Mouse (Mus musculus): Measurements from ENCODE around the gene Rps3a1. TPM values are rescaled to one million over a fixed set of nuclear protein-coding genes. Genes with fewer than 3 reads are reported as not detected.

Rps3a1 gene
- polyA plus RNA-seq, 1 experiment = 396 TPM

DNA sequence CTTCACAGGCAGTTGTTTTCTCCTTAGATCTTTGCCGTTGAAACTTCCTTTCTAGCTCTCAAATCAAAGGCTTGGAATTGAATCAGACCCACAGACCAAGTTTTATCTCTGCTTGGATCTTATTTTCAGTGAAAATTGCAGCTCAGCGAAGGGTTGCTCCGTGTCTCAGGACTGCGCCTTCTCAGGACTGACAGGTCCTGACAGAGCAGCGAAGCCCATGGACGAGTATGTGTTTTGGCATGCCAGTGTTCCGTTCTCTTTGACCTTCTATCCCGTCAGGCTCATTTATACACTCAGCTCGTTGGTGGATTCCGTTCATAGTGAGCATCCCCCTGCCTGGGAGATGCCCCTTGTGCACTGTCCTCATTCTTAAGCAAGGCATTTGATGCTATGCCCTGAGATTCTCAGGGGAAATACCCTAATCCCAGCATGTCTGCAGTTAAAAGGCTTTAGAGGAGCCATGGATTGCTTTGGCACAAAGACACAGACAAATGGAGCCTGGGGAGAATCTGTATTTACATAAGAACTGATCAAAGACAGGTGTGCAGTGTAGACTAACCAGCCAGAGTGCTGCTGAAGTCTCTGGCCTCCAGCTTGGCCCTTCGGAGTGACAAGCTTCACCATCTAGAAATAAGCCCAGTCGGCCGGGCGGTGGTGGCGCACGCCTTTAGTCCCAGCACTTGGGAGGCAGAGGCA, 23.1 kb downstream of the Rps3a1 start:
- Histone ChIP-seq H3K4me1 (replicated peaks; ENCODE audit: control insufficient read depth, insufficient read depth, low read length) (no peaks in the 10 kb centered on the region), H3K27ac (ENCODE audit: control insufficient read depth, insufficient read depth, low read length) (no peak overlapping the region), H3K36me3 (ENCODE audit: control insufficient read depth, insufficient read depth, low read length) (no peaks in the 10 kb centered on the region), H3K4me3 (ENCODE audit: control insufficient read depth, insufficient read depth, low read length) (no peak overlapping the region), H3K27me3 (ENCODE audit: control insufficient read depth, insufficient read depth, low read length) (no peaks in the 10 kb centered on the region)
- DNase-seq = no peak
- TF ChIP-seq POLR2A (IDR thresholded peaks at IDR 0.05; ENCODE audit: control insufficient read depth, extremely low read depth, insufficient read depth, low read length, poor library complexity) (no peak), CTCF (IDR thresholded peaks at IDR 0.05; ENCODE audit: borderline replicate concordance, control insufficient read depth, extremely low read depth, insufficient read depth, low read length, poor library complexity) (no peak)
- 78% methylated on average over 16 of the region's 16 CpGs for WGBS

DNA sequence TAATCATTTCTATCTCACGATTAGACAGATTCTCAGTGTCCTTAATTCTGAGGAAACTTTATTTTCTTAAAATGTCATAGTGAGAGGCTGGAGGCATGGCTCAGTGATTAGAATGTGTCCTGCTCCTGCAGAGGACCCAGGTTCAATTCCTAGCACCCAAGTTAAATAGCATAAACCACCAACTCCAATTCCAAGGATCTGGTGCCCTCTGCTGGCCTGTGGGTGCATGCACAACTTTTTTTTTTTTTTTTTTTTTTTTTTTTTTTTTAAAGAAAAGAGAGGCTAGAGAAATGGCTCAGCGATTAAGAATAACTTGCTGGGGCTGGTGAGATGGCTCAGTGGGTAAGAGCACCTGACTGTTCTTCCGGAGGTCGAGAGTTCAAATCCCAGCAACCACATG, 25.6 kb downstream of the Rps3a1 start:
- Histone ChIP-seq H3K27ac (ENCODE audit: control insufficient read depth, insufficient read depth, low read length) (no peak overlapping the region), H3K36me3 (ENCODE audit: control insufficient read depth, insufficient read depth, low read length) (no peaks in the 10 kb centered on the region), H3K4me3 (ENCODE audit: control insufficient read depth, insufficient read depth, low read length) (no peak overlapping the region), H3K27me3 (ENCODE audit: control insufficient read depth, insufficient read depth, low read length) (no peaks in the 10 kb centered on the region), H3K4me1 (replicated peaks; ENCODE audit: control insufficient read depth, insufficient read depth, low read length) (no peaks in the 10 kb centered on the region)
- TF ChIP-seq POLR2A (IDR thresholded peaks at IDR 0.05; ENCODE audit: control insufficient read depth, extremely low read depth, insufficient read depth, low read length, poor library complexity) = no peak
- no peak for TF ChIP-seq CTCF (IDR thresholded peaks at IDR 0.05; ENCODE audit: borderline replicate concordance, control insufficient read depth, extremely low read depth, insufficient read depth, low read length, poor library complexity)
- WGBS = 96% methylated on average over 4 of the region's 4 CpGs
- DNase-seq = no peak

DNA sequence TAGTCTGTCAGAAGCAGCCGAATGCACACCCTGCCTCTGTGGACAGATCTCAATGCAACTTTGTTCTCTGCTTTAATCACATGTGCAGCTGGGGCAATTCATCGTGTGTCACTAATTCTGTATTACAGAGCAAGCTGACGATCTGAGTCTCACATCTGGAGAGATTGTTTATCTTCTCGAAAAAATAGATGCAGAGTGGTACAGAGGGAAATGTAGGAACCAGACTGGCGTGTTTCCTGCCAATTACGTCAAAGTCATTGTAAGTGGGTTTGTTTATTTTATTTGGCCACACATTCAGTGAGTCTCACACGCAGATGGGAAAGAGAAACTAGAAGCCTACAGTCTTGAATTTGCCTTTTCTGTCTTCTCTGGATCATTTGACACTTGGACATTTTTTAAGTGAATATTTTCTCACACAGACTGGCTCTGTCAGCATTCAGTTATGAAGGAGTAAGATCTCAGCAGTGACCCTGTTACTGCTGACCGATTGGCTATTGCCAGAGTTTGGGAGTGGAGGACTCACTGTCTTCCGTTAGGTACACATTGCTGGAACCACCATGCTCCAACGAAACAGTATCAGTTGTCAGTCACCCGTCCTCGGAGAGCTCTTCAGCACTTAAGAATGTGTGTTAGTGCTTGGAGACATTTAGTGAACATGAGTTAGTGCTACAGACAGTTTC, 27.7 kb downstream of the Rps3a1 start:
- H3K27me3 ChIP-seq (ENCODE audit: control insufficient read depth, insufficient read depth, low read length) = no peaks in the 10 kb centered on the region
- H3K27ac ChIP-seq (ENCODE audit: control insufficient read depth, insufficient read depth, low read length) = no peak overlapping the region
- no peaks in the 10 kb centered on the region for H3K36me3 ChIP-seq (ENCODE audit: control insufficient read depth, insufficient read depth, low read length)
- WGBS = 52% methylated on average over 12 of the region's 12 CpGs
- no peak for DNase-seq
- peaks cover 4% of the 10 kb centered on the region; the same call in 1 of the 2 replicates for H3K4me1 ChIP-seq (replicated peaks; ENCODE audit: control insufficient read depth, insufficient read depth, low read length)
- no peak overlapping the region for H3K4me3 ChIP-seq (ENCODE audit: control insufficient read depth, insufficient read depth, low read length)
- TF ChIP-seq CTCF (IDR thresholded peaks at IDR 0.05; ENCODE audit: borderline replicate concordance, control insufficient read depth, extremely low read depth, insufficient read depth, low read length, poor library complexity) = no peak
- no peak for TF ChIP-seq POLR2A (IDR thresholded peaks at IDR 0.05; ENCODE audit: control insufficient read depth, extremely low read depth, insufficient read depth, low read length, poor library complexity)

DNA sequence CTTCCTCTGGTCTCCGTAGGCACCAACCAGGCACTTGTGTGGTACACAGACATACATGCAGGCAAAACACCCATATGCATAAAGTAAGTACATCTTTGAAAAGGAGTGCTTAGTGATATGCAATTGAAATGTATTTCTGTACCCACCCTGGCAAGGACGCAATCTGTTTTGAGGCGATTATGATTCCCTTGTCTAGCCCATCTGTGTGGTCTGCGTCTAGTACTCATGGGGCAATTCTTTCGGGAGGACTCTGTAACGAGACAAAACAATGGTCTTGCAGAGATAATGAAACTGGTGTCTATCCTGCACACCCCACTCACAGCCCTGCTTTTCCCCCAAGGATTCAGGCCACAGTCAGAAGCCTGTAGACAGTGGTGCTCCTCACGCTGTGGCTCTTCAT, 29.7 kb downstream of the Rps3a1 start:
- Histone ChIP-seq H3K4me3 (ENCODE audit: control insufficient read depth, insufficient read depth, low read length) (no peak overlapping the region), H3K27ac (ENCODE audit: control insufficient read depth, insufficient read depth, low read length) (no peak overlapping the region), H3K27me3 (ENCODE audit: control insufficient read depth, insufficient read depth, low read length) (no peaks in the 10 kb centered on the region), H3K4me1 (replicated peaks; ENCODE audit: control insufficient read depth, insufficient read depth, low read length) (peaks cover 4% of the 10 kb centered on the region; the same call in 1 of the 2 replicates), H3K36me3 (ENCODE audit: control insufficient read depth, insufficient read depth, low read length) (no peaks in the 10 kb centered on the region)
- no peak for DNase-seq
- WGBS = 97% methylated on average over 7 of the region's 7 CpGs
- TF ChIP-seq POLR2A (IDR thresholded peaks at IDR 0.05; ENCODE audit: control insufficient read depth, extremely low read depth, insufficient read depth, low read length, poor library complexity) (no peak), CTCF (IDR thresholded peaks at IDR 0.05; ENCODE audit: borderline replicate concordance, control insufficient read depth, extremely low read depth, insufficient read depth, low read length, poor library complexity) (no peak)

DNA sequence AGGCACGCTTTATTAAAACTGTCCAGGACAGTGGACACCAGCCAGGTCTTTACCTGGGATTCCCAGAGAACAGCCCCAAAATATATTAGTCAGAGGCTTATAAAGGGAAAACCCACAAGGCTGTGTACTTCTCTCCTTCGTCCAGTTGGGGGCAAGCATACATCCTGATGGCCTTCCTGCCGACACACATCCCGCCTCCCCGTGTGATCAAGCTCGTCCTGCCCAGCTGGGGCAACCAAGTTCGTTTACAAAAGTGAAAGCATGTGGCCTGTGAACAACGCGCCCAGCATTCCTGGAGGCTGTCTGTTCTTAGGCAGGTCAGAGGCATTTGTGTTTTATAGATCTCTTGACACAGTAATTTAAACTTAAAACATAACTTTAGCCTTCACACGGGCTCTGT, 32.4 kb downstream of the Rps3a1 start:
- no peak overlapping the region; the same call in 1 of the 2 replicates for H3K4me3 ChIP-seq (ENCODE audit: control insufficient read depth, insufficient read depth, low read length)
- DNase-seq = peak; percentile 14
- WGBS = 12% methylated on average over 10 of the region's 10 CpGs
- no peak overlapping the region for H3K27ac ChIP-seq (ENCODE audit: control insufficient read depth, insufficient read depth, low read length)
- H3K4me1 ChIP-seq (replicated peaks; ENCODE audit: control insufficient read depth, insufficient read depth, low read length) = peaks cover 4% of the 10 kb centered on the region
- 0 out of 2 replicates have a peak, but pooled peaks have one; percentile 36 for TF ChIP-seq CTCF (IDR thresholded peaks at IDR 0.05; ENCODE audit: borderline replicate concordance, control insufficient read depth, extremely low read depth, insufficient read depth, low read length, poor library complexity)
- TF ChIP-seq POLR2A (IDR thresholded peaks at IDR 0.05; ENCODE audit: control insufficient read depth, extremely low read depth, insufficient read depth, low read length, poor library complexity) = 0 out of 2 replicates have a peak, but pooled peaks have one; percentile 15
- H3K36me3 ChIP-seq (ENCODE audit: control insufficient read depth, insufficient read depth, low read length) = no peaks in the 10 kb centered on the region
- no peaks in the 10 kb centered on the region for H3K27me3 ChIP-seq (ENCODE audit: control insufficient read depth, insufficient read depth, low read length)

DNA sequence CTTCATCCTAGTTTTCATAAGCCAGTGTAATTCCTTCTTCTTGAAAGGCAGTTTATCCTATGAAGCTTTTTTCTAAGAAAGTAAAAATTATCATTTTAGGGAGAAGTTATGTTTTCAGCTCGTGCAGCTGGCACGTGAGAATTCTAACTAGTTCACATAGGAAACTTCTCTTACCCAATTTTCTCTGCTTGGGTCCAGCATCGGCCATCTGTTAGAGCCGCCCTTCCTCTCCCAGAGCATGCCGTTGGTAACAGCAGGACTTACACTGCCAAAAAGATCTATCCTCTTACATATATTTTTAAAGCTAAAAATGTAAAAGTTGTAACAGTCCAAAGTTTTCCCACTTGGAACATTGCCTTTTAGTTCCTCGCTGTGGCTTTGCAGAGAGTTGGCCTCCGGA, 33.4 kb downstream of the Rps3a1 start:
- H3K27ac ChIP-seq (ENCODE audit: control insufficient read depth, insufficient read depth, low read length) = no peak overlapping the region
- TF ChIP-seq CTCF (IDR thresholded peaks at IDR 0.05; ENCODE audit: borderline replicate concordance, control insufficient read depth, extremely low read depth, insufficient read depth, low read length, poor library complexity) = no peak
- no peak for TF ChIP-seq POLR2A (IDR thresholded peaks at IDR 0.05; ENCODE audit: control insufficient read depth, extremely low read depth, insufficient read depth, low read length, poor library complexity)
- H3K27me3 ChIP-seq (ENCODE audit: control insufficient read depth, insufficient read depth, low read length) = no peaks in the 10 kb centered on the region
- no peak overlapping the region for H3K4me3 ChIP-seq (ENCODE audit: control insufficient read depth, insufficient read depth, low read length)
- no peaks in the 10 kb centered on the region for H3K36me3 ChIP-seq (ENCODE audit: control insufficient read depth, insufficient read depth, low read length)
- 95% methylated on average over 7 of the region's 7 CpGs for WGBS
- H3K4me1 ChIP-seq (replicated peaks; ENCODE audit: control insufficient read depth, insufficient read depth, low read length) = peaks cover 10% of the 10 kb centered on the region
- DNase-seq = no peak
